Mouse (Mus musculus) layer of hippocampus, adult 2 months (tissue): ENCODE data around the gene Zyg11b. TPM values are rescaled to one million over a fixed set of nuclear protein-coding genes. Genes with fewer than 3 reads are reported as not detected.

Experiments used
- DNase-seq, 2 experiments: peaks; one replicate each; pipeline ENCODE4 v3.0.0; 2022; ENCODE audit warnings: low spot score in 2 of 2
- H3K27ac ChIP-seq: fragments of 200-600 bp; 2 replicates; pipeline ENCODE4 v1.8.1; 2022
- H3K4me3 ChIP-seq: fragments of 200-600 bp; 2 replicates; pipeline ENCODE4 v1.8.1; 2022; ENCODE audit warnings: mild to moderate bottlenecking
- CTCF ChIP-seq: fragments of 200-600 bp; conservative IDR thresholded peaks from 2 replicates; pipeline ENCODE4 v1.8.1; 2022; ENCODE audit warnings: antibody characterized with exemption, mild to moderate bottlenecking, moderate library complexity
- total RNA-seq, 2 experiments: library from RNA; stranded (reverse); gene quantifications; 2 replicates each; pipeline ENCODE4 v1.2.3; 2021

Gene Zyg11b
- total RNA-seq, 2 experiments from 2014 or later, result 96.1 to 99.5 TPM

DNA sequence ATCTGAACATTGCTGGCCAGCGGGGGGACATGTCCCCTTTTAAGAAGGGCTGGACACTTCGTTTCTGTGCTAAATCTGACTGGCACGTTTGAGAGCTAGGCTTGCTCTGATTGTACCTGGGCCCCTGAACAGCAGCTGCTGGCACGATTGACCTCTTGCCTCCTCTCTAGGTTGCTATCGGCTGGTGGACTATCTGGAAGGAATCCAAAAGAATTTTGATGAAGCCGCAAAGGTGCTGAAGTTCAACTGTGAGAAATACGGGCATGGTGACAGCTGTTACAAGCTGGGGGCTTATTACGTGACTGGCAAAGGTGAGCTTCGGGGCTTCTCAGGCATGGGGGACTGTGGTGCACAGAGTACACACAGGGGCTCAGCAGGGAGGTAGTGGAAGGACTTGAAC lies 31.1 kb upstream of the Zyg11b start:
- no peak overlapping the region for H3K4me3 ChIP-seq
- no peak for DNase-seq
- no peak overlapping the region for H3K27ac ChIP-seq
- no peak for TF ChIP-seq CTCF

DNA sequence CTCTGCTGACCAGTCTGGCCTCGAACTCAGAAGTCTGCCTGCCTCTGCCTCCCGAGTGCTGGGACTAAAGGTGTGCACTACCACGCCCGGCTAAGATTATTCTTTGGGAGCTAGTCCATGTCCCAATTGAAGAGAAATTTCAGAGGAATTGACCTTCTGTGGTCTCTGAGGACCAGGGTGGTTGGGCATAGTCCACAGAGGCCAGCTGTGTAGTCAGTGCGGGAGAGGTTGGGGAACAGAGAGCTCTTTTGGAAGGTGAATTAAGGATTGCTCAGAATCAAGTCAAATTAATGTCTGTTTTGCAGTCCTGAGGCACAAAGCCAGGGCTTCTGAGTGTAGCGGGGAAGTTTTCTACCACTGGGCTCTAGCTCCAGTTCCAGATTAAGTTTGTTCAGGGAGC lies 28.9 kb upstream of the Zyg11b start:
- Histone ChIP-seq H3K27ac (no peak overlapping the region), H3K4me3 (no peak overlapping the region)
- no peak for TF ChIP-seq CTCF
- no peak for DNase-seq

DNA sequence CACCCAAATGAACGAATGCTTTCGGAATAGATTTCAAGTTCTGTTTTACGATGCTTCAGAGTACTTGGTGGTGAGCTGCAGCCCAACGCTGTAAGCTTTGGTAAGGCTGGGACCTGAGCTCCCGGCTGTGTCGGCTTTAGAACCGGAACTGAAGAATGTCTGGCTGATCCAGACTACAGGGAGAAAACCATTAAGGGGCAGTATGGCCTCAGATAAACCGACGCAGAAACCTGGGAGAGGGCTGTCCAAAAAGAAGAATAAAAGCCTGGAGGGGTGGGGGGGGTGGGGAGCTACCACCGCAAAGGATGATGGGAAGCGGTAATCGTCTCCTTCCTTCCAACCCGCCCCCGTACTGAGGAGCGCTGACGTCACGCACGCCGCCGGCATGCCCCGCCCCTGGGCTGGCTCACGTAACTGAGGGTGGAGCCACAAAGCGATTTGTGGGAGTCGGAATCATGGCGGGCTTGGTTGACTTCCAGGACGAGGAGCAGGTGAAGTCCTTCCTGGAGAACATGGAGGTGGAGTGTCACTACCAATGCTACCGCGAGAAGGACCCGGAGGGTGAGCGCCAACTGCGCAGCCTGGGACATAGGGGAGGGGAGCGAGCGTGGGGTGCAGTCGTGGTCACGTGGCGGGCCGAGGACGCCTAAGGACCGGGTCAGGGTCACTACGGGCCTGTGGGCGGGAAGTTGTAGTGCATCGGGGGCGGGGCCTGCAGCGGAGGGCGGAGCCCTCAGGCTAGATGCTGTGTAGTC lies 27.0 kb upstream of the Zyg11b start, which contains the start of gene Coa7:
Coa7 (plus strand) TSS at position 411 of the 755 bp plus-strand sequence.
- H3K4me3 ChIP-seq, result peak within 1 kb of the TSS; percentile 95
- H3K27ac ChIP-seq, result peak within 1 kb of the TSS; percentile 99
- TF ChIP-seq CTCF, result peak; percentile 36; the same call in 1 of the 2 replicates
- DNase-seq, result peak; percentile 95 to 99

DNA sequence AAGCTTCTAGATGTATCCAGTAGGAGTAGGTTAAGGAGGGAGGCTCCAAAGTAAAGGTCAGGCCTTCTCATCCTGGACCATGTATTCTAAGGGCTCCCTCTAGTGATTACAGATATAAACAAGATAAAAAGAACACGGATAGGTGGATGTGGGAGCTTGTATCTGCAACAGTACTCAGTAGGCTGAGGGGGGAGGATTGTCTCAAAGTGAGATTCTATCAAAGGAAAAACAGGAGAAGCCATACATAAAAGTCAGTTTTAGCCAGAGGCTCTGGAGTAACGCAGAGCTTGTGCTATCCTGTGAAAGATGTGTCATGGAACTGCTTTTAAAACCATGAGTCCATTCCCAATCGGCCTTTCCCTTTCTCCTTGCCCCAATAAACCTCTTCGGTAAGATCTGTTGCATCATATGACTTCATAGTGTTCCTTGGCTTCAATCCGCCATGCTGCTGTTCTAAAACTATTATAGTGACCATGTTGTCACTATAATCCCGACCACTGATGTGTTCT lies 26.2 kb upstream of the Zyg11b start:
- peak; percentile 82 for TF ChIP-seq CTCF
- peak overlapping the region; percentile 99 for H3K27ac ChIP-seq
- peak; percentile 18 to 39 for DNase-seq

DNA sequence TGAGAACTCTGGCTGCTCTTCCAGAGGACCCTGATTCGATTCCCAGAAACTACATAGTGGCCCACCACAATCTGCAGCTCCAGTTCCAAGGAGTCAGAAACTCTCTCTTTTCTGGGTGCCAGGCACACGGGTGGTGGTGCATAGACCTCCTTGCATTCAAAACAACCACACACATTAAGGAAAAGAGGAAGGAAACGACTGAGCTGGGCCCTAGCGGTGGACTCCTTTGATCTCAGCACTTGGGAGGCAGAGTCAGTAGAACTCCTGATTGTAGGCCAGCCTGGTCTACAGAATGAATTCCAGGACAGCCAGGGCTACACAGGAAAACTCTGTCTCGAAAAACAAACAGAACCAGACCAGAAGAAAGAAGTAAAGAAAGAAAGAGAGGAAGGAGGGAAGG lies 22.7 kb upstream of the Zyg11b start:
- no peak overlapping the region for H3K4me3 ChIP-seq
- no peak overlapping the region for H3K27ac ChIP-seq
- no peak for TF ChIP-seq CTCF
- DNase-seq, result no peak

More for the DNA sequence above, 26.2 kb upstream of the Zyg11b start:
- H3K4me3 ChIP-seq, result peak overlapping the region; percentile 95

DNA sequence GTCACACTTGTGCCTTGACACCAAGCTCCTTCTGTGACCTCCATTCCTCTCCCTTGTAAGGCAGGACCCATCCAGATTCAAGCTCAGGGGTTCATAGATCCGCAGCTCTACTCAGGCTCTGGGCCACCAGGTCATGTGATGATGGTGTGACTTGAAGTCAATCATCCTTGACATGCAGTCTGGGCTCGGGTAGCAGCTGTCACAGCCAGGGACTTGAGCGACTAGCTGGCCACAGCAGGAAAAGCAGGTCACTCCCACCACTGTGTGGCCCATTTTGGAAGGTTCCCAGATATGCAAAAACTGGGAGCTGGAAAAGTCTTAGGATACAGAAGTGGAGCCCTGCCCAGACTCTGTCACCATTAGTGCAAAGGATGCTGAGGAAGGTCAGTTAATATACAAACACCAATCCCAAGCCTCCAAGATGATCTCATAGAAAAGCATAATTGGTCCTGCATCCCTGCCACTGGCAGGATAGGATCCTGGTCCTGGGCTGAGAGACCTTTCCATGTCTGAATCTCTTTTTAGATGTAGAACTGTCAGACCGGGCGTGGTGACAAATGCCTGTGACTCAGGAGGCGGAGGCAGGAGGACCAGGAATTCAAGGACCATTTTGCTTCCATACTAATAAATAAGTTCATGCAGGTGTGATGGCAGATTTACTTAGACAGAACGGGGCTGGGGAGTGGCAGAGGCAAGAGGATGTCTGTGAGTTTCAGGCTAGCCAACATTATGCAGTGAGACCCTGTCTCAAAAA lies 19.9 kb upstream of the Zyg11b start:
- no peak overlapping the region for H3K4me3 ChIP-seq
- DNase-seq, result no peak
- H3K27ac ChIP-seq, result no peak overlapping the region
- no peak for TF ChIP-seq CTCF

DNA sequence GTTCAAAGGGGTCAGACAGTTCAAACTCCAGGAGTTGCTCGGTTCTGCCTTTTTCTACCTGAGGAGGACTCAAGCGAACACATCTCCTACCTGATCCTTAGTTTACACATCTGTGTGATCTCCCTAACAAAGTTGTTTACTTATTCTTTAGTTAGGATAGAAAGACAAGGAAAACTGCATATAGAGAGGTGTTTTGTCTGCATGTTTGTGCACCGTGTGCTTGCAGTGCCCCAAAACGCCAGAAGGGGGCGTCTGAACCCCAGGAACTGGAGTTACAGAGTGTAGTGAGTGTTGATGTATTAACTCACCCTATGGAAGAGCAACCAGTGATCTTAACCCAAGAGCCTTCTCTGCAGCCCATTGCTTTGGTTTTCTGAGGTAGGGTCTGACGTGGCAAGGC lies 18.9 kb upstream of the Zyg11b start:
- DNase-seq, result no peak
- Histone ChIP-seq H3K4me3 (no peak overlapping the region), H3K27ac (no peak overlapping the region)
- peak; percentile 50 for TF ChIP-seq CTCF

DNA sequence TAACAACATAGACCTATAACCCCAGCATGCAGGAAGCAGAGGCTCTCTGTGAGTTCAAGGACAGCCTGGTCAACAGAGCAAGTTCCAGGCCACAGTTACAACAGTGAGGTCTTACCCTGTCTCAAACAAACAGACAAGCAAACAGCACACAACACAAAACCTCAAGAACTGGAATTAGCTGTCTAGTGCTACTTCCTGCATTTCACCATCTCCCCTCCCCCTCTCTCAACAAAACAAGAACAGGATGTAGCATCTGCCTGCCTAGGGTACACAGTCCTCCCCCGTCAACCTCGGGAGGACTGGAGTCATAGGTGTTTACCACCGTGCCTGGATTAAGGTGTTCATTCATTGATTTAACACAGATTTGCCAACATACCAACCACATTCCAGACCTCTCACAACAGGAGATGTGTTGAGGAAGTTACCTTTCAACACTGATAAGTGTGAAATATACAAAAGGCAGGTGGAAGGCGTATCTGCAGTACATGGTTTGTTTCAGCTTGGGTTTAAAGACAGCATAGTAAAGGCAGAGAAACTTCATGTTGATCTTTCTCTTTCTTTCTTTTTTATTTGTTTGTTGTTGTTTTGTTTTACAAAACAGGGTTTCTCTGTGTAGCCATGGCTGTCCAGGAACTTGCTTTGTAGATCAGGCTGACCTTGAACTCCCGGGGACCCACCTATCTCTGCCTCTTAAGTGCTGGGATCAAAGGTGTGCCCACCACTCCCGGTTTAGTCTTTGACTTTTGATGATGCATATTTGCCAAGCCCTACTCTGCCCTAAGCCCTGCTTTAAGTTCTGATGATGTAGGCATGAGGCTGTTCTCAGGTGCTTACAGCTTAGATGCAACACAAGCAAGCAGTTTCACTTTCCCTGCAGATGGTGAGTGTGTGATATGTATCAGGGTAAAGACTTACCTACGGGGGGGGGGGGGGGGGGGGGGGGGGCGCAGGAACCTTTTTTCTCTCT lies 18.0 kb upstream of the Zyg11b start:
- H3K4me3 ChIP-seq, result no peak overlapping the region
- no peak overlapping the region for H3K27ac ChIP-seq
- no peak for DNase-seq
- TF ChIP-seq CTCF, result no peak

DNA sequence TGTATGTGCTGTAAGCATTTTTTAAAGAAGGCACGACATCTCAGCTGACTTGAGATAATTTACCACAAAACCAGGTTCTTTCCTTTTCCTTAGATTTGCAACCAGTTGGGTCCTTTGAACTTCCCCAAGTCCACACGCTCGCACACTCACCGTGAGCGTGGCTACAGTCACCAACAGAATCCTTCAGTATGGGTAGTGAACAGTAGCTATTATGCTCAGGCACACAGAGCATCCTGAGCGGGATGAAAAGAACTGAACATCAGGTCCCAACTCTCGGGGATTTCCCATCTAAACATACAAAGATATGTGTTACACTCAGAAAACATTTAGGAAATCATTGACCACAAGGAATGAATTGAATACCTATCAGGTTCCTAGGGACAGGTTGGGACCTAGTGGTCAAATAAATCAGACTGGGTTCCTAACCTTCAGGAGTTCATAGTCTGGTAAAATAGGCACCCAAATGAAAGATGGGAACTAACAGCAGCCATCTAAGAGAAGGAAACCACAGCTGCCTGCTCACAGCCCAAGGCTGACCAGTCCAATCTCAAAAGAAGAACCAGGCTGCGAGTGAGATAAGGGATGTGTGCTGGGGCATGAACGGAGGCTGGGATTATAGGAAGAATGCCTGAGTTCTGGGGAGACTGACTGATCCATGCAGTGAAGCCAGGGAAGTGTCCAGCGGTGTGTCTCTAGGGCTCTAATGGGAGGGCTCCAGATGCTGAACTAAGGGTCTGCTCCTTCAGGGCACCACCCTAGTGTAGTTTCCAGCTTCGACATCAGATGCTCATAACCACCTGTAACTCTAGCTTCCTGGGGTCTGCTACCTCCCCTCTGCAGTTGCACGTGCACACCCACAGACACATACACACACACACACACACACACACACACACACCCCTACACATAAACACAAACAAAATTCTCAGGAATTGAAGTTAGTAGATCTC lies 17.0 kb upstream of the Zyg11b start:
- no peak overlapping the region for H3K4me3 ChIP-seq
- DNase-seq, result no peak
- no peak overlapping the region for H3K27ac ChIP-seq
- no peak for TF ChIP-seq CTCF

DNA sequence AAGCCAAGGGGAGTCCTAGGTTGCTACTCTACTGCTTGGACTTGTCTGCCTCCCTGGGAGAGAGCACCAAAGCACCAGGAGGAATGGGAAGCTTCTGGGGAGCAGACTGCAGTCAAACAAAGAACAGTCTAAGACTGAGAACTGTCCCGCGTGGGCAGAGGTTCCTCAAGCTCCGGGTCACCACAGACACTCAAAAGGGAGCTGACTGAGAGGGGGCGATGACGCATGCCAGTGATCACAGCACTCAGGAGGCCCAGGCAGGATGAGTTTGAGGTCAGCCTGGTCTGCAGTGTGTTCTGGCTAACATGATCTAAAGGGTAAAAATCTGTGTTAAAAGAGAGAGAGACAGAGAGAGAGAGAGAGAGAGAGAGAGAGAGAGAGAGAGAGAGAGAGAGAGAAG lies 13.1 kb upstream of the Zyg11b start:
- TF ChIP-seq CTCF, result no peak

DNA sequence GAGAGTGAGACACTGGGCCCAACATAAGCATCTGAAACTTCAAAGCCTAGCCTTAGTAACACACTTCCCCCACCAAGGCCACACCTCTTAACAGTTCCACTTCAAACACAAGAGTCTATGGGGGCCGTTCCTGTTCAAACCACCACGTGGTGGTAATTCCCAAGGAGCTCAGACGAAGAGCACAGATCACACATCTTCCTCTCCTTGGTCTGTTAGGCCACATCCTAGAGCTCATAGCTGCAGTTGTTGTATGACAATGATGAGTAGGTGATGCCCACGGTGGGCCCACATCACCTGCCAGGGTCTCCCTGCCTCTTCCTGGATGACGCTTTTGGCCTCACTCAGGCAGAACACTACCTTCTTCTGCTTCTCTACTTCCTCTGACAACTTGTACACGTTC lies 9.8 kb upstream of the Zyg11b start:
- Histone ChIP-seq H3K27ac (no peak overlapping the region), H3K4me3 (no peak overlapping the region)
- DNase-seq, result no peak
- no peak for TF ChIP-seq CTCF

More for the DNA sequence above, 13.1 kb upstream of the Zyg11b start:
- H3K4me3 ChIP-seq, result no peak overlapping the region
- no peak overlapping the region for H3K27ac ChIP-seq
- DNase-seq, result no peak
